Mouse (Mus musculus): ENCODE results near the gene Hist1h4j. TPM values are rescaled to one million over a fixed set of nuclear protein-coding genes. Genes with fewer than 3 reads are reported as not detected.
A peak's percentile ranks its signal among the peaks of the same experiment; 100 is the strongest.
"Not testable (repeated sequence)": the region's sequence is repeated elsewhere in the genome, so short reads cannot be mapped to it uniquely, and the experiment has no call there.

The Hist1h4j gene
- polyA plus RNA-seq, 1 experiment from 2014 or later: 0.81 TPM

GRCm38 (mm10) chr13:21733466-21733865 is 1.4 kb upstream of the Hist1h4j start:
- DNase-seq (no peak), ATAC-seq (ENCODE audit: low read depth) (no peak)
- H3K27ac ChIP-seq: peak overlapping the region; percentile 96
- no peaks in the 10 kb centered on the region for H3K36me3 ChIP-seq
- peak overlapping the region; percentile 81 for H3K9ac ChIP-seq
- no peak overlapping the region for H3K4me2 ChIP-seq
- peaks cover 37% of the 10 kb centered on the region for H3K4me1 ChIP-seq (replicated peaks)
- H3K9me3 ChIP-seq (replicated peaks): no peaks in the 10 kb centered on the region
- WGBS (ENCODE audit: insufficient replicate concordance): 73% methylated on average over 5 of the region's 5 CpGs
- H3K4me3 ChIP-seq (replicated peaks): no peak overlapping the region
- no peaks in the 10 kb centered on the region for H3K27me3 ChIP-seq

GRCm38 (mm10) chr13:21734010-21734905 is 606 bp upstream of the Hist1h4j start:
- Histone ChIP-seq H3K4me2 (peak overlapping the region; percentile 80), H3K9me3 (replicated peaks) (no peaks in the 10 kb centered on the region), H3K27ac (peak overlapping the region; percentile 96), H3K9ac (peak overlapping the region; percentile 81), H3K4me1 (replicated peaks) (peaks cover 41% of the 10 kb centered on the region), H3K4me3 (replicated peaks) (peak overlapping the region; percentile 63), H3K36me3 (no peaks in the 10 kb centered on the region), H3K27me3 (no peaks in the 10 kb centered on the region)
- DNase-seq (peak; percentile 73), ATAC-seq (ENCODE audit: low read depth) (peak; percentile 60)
- WGBS (ENCODE audit: insufficient replicate concordance): 1% methylated on average over 21 of the region's 21 CpGs

GRCm38 (mm10) chr13:21745006-21745405 is 10.1 kb downstream of the Hist1h4j start:
- no peak for DNase-seq
- no peak overlapping the region for H3K27ac ChIP-seq
- no peaks in the 10 kb centered on the region for H3K27me3 ChIP-seq
- no peak overlapping the region for H3K4me3 ChIP-seq (replicated peaks)
- no peak overlapping the region for H3K4me2 ChIP-seq
- H3K4me1 ChIP-seq (replicated peaks): peaks cover 30% of the 10 kb centered on the region
- H3K9me3 ChIP-seq (replicated peaks): no peaks in the 10 kb centered on the region
- no peak overlapping the region for H3K9ac ChIP-seq
- 0 out of 2 replicates have a peak, but pooled peaks cover 4% of the 10 kb centered on the region for H3K36me3 ChIP-seq
- no peak for ATAC-seq (ENCODE audit: low read depth)
- WGBS (ENCODE audit: insufficient replicate concordance): 44% methylated on average over 1 of the region's 1 CpGs

GRCm38 (mm10) chr13:21749387-21750158 is 14.7 kb downstream of the Hist1h4j start:
- no peak for DNase-seq
- Histone ChIP-seq H3K36me3 (0 out of 2 replicates have a peak, but pooled peaks cover 4% of the 10 kb centered on the region), H3K4me3 (replicated peaks) (peak overlapping the region; percentile 69), H3K9me3 (replicated peaks) (no peaks in the 10 kb centered on the region), H3K4me2 (peak overlapping the region; percentile 80), H3K4me1 (replicated peaks) (peaks cover 42% of the 10 kb centered on the region), H3K9ac (peak overlapping the region; percentile 87), H3K27me3 (no peaks in the 10 kb centered on the region), H3K27ac (peak overlapping the region; percentile 97)
- ATAC-seq (ENCODE audit: low read depth): no peak
- WGBS (ENCODE audit: insufficient replicate concordance): 3% methylated on average over 5 of the region's 5 CpGs

GRCm38 (mm10) chr13:21750159-21751017 is 15.5 kb downstream of the Hist1h4j start, which contains the start of gene Hist1h4k:
TSS of gene Hist1h4k (minus strand) at chr13:21750505.
- Histone ChIP-seq H3K4me3 (replicated peaks) (peak within 1 kb of the TSS; percentile 69), H3K4me1 (replicated peaks) (peaks cover 41% of the 10 kb centered on the region), H3K27ac (peak within 1 kb of the TSS; percentile 99), H3K4me2 (peak within 1 kb of the TSS; percentile 80), H3K9ac (peak within 1 kb of the TSS; percentile 87)
- under 1% methylated on average over 49 of the region's 56 CpGs for WGBS (ENCODE audit: insufficient replicate concordance)
- H3K27me3 ChIP-seq; H3K36me3 ChIP-seq; H3K9me3 ChIP-seq (replicated peaks): not testable (repeated sequence)
- peak; percentile 88 for DNase-seq
- ATAC-seq (ENCODE audit: low read depth): peak; percentile 63

GRCm38 (mm10) chr13:21751417-21751816 is 16.6 kb downstream of the Hist1h4j start:
- Histone ChIP-seq H3K9me3 (replicated peaks) (no peaks in the 10 kb centered on the region), H3K27ac (peak overlapping the region; percentile 99), H3K4me2 (peak overlapping the region; percentile 78), H3K4me3 (replicated peaks) (peak overlapping the region; percentile 58), H3K4me1 (replicated peaks) (peaks cover 38% of the 10 kb centered on the region), H3K9ac (peak overlapping the region; percentile 83), H3K27me3 (no peaks in the 10 kb centered on the region), H3K36me3 (0 out of 2 replicates have a peak, but pooled peaks cover 4% of the 10 kb centered on the region)
- ATAC-seq (ENCODE audit: low read depth) (no peak), DNase-seq (no peak)

- H3K4me2 ChIP-seq: peak overlapping the region; percentile 78
- ATAC-seq (ENCODE audit: low read depth) (no peak), DNase-seq (no peak)
- H3K27me3 ChIP-seq: no peaks in the 10 kb centered on the region
- 0 out of 2 replicates have a peak, but pooled peaks cover 4% of the 10 kb centered on the region for H3K36me3 ChIP-seq
- peak overlapping the region; percentile 83 for H3K9ac ChIP-seq
- H3K9me3 ChIP-seq (replicated peaks): no peaks in the 10 kb centered on the region
- peaks cover 37% of the 10 kb centered on the region for H3K4me1 ChIP-seq (replicated peaks)
- peak overlapping the region; percentile 58 for H3K4me3 ChIP-seq (replicated peaks)
- WGBS (ENCODE audit: insufficient replicate concordance): 50% methylated on average over 3 of the region's 3 CpGs
- peak overlapping the region; percentile 99 for H3K27ac ChIP-seq
Observed at GRCm38 (mm10) chr13:21751827-21752226, 17.0 kb downstream of the Hist1h4j start.

GRCm38 (mm10) chr13:21752356-21752755 is 17.5 kb downstream of the Hist1h4j start:
- H3K27me3 ChIP-seq: no peaks in the 10 kb centered on the region
- no peaks in the 10 kb centered on the region for H3K9me3 ChIP-seq (replicated peaks)
- ATAC-seq (ENCODE audit: low read depth): no peak
- peak overlapping the region; percentile 83 for H3K9ac ChIP-seq
- 0 out of 2 replicates have a peak, but pooled peaks cover 3% of the 10 kb centered on the region for H3K36me3 ChIP-seq
- H3K4me2 ChIP-seq: peak overlapping the region; percentile 78
- peak overlapping the region; percentile 58 for H3K4me3 ChIP-seq (replicated peaks)
- DNase-seq: no peak
- 35% methylated on average over 3 of the region's 3 CpGs for WGBS (ENCODE audit: insufficient replicate concordance)
- H3K4me1 ChIP-seq (replicated peaks): peaks cover 38% of the 10 kb centered on the region
- peak overlapping the region; percentile 99 for H3K27ac ChIP-seq

- no peaks in the 10 kb centered on the region for H3K9me3 ChIP-seq (replicated peaks)
- H3K36me3 ChIP-seq: no peaks in the 10 kb centered on the region
- H3K4me2 ChIP-seq: peak overlapping the region; percentile 78
- peak overlapping the region; percentile 99 for H3K27ac ChIP-seq
- WGBS (ENCODE audit: insufficient replicate concordance): under 1% methylated on average over 10 of the region's 10 CpGs
- DNase-seq (no peak), ATAC-seq (ENCODE audit: low read depth) (no peak)
- H3K27me3 ChIP-seq: no peaks in the 10 kb centered on the region
- H3K9ac ChIP-seq: peak overlapping the region; percentile 83
- H3K4me3 ChIP-seq (replicated peaks): peak overlapping the region; percentile 58
- H3K4me1 ChIP-seq (replicated peaks): peaks cover 35% of the 10 kb centered on the region
Observed at GRCm38 (mm10) chr13:21753051-21753523, 18.2 kb downstream of the Hist1h4j start.

- H3K36me3 ChIP-seq; H3K27me3 ChIP-seq; H3K9me3 ChIP-seq (replicated peaks): not testable (repeated sequence)
- peak within 1 kb of the TSS; percentile 83 for H3K9ac ChIP-seq
- H3K4me3 ChIP-seq (replicated peaks): peak within 1 kb of the TSS; percentile 58
- DNase-seq (peak; percentile 92), ATAC-seq (ENCODE audit: low read depth) (peak; percentile 81)
- H3K27ac ChIP-seq: peak within 1 kb of the TSS; percentile 99
- peaks cover 31% of the 10 kb centered on the region for H3K4me1 ChIP-seq (replicated peaks)
- peak within 1 kb of the TSS; percentile 78 for H3K4me2 ChIP-seq
- 1% methylated on average over 48 of the region's 50 CpGs for WGBS (ENCODE audit: insufficient replicate concordance)
Observed at GRCm38 (mm10) chr13:21753524-21754285, 18.8 kb downstream of the Hist1h4j start, which contains the start of the genes Hist1h2ak and Hist1h2bn. TSS of gene Hist1h2ak (minus strand) at chr13:21753827. TSS of gene Hist1h2bn (plus strand) at chr13:21754123.
